Mouse (Mus musculus): ENCODE results near the gene Prrt1. TPM values are rescaled to one million over a fixed set of nuclear protein-coding genes. Genes with fewer than 3 reads are reported as not detected.

Gene Prrt1
- total RNA-seq, 4 experiments from 2014 or later, result 7.0 to 36.3 (median 20.6) TPM

DNA sequence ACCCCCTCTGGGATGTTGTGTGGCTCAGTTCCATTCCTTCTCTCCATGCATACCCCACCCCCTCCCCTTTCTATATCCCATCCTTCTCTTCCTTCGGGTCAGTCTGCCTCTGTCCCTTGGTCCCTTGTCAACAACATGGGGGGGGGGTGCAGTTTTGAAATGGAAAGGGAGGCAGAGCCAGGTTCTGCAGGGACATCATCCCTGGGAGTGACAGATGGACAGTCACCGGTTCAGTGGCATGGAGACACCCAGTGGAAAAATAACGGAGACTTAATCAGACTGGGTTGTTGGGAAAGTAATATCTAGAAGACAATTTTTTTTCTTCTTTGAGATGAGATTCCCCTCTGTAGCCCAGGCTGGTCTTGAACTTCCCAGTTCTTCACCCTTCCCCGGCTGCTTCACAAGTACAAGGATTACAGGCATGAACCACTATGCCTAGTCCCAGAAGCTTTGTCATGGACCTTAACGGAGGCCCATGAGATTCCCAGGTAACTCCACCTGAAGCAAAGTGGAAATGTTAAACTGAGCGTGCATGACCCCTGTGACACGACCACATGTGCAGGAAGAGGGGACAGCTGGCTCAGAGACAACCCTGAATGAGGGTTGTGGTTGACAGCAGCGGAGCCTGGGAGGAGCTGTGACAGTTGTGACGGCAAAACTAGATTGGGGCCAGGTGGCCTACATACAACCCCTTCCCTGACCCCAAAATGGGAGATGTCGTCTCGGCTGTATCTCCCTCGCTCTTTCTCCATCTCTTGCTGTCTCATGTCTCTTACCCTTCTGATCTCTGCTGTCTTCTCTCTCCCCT, 667 bp downstream of the Prrt1 start:
- no peak for DNase-seq

DNA sequence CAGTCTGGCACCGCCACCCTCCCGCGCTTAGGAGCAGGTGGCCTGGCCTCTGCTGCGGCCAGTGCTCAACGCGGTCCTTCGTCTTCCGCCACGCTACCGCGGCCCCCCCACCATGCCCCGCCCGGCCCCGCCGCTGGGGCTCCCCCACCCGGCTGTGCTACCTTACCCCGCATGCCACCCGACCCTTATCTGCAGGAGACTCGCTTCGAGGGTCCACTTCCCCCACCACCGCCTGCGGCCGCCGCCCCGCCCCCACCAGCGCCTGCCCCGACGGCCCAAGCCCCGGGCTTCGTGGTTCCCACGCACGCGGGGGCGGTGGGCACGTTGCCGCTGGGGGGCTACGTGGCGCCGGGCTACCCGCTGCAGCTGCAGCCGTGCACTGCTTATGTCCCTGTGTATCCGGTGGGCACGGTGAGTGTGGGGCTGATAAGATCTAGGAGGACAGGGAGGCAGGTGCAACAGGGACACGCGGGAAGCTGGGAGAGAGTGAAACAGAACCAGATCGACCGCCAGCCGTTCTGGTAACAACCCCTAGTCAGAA, 1.5 kb downstream of the Prrt1 start:
- DNase-seq, result no peak

DNA sequence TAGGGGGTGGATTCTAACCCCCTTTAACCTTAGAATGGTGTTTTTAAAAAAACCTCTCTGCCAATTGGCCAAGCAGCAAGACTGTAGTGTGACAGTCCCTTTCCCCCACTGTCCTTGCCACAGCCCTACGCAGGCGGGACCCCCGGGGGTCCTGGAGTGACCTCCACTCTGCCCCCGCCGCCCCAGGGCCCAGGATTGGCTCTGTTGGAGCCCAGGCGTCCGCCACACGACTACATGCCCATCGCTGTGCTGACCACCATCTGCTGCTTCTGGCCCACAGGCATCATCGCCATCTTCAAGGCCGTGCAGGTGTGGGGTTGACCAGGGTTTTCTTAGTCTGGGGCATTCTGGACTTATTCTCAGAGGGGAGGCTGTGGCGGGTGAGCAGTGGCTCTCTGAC, 2.3 kb downstream of the Prrt1 start:
- no peak for DNase-seq

DNA sequence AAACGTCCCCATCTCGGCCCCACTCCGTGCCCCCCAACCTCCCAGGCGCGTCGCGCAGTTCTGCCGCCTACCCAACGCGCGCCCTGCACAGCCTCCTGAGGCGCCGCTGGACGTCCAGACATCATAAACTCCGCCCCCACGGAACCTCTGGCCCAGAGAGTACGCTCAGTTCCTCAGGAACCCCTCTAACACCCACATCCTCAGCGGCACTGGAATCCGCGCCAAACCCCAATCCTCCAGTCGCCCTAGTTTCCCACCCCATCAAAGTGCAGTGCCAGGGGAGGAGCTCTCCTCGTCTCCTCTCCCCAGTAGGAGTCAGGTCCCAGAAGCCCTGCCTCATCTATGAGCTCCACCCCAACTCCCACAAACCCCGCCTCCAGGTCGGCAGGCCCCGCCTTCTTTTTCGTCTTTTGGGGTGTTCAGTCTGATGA, 2.9 kb downstream of the Prrt1 start:
- peak; percentile 83 for DNase-seq

DNA sequence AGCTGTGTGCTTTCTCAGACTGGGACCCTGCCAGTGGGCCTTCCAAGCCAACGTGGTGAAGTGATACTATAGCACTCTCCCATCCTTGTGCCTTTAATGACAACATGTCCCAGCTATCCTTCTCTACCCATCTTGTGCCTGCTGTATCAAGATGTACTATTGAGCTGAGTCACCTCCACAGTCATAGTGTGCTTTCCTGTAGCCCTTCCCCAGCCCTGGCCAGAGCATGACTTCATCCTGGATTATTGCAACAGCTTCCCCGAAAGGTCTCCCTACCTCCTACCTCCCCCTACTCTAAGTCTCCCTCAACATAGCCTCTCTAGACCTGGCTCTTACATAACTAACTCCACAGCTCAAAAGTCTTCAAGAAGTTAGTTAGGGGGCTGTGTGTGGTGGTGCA, 6.3 kb downstream of the Prrt1 start:
- no peak for DNase-seq

DNA sequence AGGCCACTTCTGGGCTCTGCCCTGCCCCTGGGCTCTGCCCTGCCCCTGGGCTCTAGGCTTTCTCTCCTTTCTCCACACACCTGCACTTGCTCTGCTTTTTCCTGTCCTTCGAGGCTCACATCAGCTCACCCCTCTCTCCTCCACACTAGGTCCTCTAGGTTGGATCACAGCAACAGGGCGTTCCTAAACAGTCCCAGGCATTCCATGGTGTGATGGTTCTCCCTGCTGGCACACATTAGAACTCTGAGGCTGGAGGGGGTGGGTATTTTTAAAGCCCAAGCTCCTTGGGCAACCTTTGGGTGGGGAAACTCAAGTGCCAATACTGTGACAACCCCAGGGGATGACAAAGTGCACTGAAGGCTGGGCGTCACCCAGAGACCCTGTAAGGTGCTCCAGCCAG, 8.1 kb downstream of the Prrt1 start:
- no peak for DNase-seq

DNA sequence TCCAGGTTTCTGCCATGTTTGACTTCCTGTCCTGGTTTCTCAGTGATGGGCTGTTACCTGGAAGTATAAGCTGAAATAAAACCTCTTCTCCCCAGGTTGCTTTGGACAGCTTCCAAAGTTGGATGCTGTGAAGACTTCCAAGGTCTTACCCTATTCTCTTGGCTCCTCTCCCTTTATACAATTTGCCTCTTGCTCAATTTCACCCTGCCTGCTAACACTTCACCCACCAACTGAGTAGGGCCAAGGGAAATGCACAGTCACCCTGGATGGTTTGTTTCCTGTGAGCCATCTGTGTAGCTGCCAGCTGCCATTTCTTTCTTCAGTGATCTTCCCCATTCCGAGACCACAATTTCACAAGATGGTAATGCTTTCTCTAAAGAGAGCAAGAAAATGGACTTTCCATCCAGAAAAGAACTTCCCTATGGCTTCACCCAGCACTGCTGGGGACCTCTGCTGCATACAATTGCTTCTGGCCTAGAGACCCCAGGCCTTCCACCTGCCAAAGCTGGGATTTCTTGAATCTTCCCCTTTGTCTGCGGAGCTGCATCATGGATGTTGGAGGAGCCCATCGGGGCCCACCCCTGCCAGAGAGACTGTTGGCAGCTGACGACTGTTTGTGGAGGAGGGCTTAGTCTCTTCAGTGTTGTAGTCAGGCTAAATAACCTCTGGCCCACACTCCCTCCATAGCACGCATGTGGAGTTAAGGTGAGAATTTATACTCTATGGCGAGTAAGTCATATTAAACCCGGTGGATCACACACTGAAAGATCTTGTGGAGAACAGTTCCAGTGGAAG, 10.3 kb downstream of the Prrt1 start:
- no peak for DNase-seq

DNA sequence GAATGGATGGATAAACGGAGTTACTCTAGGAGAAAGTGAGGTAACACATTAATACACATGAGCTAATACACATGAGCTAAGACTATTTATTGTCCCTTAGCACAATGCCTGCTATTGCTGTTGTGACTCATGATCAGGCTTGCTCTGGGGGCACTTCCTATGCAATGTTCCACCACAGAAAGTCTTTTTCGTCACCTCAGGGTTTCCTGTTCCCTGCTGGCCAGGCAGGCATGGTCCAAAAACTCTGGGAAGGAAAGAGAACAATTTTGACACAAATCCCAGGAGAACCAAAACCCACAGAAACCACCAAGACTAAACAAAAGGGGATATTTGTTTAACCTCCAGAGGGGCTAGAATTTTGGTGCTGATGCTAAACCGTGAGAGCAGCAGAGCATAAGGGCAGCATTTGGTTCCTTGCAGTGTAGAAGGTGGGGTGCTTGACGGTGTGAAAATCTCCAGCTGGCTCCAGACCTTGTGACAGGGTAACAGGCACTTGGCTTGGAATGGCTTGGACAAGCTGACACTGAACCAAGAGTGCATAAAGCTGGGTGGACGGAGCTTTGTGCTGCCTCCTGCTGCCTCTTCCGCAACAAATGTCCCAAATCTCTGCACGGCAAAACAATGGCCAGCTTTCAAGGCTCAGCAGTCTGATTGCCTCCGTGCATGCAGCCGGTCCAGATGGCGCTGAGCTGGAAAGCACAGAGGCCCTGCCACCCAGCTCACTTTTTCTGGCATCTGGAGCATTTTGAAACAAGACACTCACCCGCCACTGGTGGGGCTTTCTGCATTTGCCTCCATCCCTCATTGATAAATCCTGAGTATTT, 11.7 kb downstream of the Prrt1 start:
- no peak for DNase-seq

DNA sequence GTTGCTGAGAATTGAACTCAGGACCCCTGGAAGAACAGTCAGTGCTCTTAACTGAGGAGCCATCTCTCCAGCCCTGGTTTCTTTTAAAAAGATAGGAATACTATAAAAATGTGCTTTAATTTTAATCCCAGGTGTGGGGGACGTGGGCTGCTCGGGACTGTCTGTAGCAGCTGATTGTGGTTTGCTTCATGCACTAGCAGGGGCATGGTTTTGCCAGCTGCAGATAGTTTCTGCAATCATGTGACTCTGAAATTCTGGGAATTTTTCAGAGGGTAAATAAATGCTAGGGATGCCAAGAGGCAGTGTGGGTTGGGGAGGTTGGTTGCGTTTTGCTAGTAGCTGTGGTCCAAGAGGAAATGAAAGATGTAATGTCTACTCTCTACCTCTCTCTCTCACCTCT, 12.6 kb downstream of the Prrt1 start:
- DNase-seq, result no peak

DNA sequence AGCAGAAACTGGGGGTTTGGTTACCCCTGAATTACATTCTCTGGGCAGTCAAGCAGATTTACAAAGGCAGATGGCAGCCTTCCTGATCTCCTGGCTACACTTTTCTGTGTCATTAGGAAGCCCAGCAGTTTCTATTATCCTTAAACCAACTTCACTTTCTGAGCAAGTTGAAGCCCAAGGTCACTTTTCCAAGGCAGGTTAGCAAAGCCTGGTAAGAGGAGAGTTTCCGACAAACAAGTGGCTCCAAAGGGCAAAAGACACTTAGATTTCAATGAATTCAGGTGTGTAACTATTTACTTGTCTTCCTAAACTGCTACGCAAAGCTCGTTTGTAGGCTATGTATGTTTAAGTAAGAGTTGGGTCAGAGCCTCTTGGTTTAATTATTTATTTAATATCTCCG, 14.0 kb downstream of the Prrt1 start:
- no peak for DNase-seq

DNA sequence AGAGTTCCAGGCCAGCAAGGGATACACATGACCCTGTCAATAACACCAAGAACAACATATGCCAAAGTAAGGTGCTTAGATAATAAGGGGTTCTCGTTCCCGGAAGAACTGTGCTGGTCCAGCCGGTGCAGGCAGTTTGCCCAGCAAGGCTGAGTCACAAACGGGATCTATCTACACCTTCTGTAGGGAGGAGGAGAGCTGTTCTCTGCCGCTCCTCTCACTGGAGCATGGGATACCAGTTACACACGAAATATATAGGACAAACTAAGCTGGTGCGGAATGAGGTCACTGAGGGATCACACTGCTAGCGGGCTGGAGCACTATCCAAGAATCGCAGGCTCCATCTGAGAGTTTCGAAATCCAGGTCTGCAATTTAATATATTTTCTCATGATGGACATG, 14.6 kb downstream of the Prrt1 start:
- no peak for DNase-seq

DNA sequence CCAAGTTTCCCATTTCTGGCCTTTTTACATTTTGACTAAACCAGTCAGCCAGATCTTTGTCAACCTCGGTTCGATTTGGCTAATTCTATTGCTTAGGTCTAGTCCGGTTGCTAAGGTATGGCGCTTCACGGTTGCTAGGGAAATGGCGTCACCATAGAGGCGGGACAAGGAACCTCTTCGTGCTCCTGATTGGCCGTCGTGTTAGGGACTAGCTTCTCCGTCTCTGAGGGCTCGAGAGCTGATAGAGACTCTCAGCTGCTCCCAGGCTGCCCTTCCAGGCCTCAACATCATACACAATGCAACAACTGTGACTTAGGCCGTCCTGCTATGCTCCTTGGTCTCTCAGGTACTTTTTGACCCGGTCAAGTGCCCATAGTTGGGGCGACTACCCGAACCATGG, 15.3 kb downstream of the Prrt1 start, which contains the start of gene Fkbpl:
Gene Fkbpl, plus strand, starts transcription at position 157 of the 400 bp plus-strand sequence.
- peak; percentile 96 for DNase-seq

DNA sequence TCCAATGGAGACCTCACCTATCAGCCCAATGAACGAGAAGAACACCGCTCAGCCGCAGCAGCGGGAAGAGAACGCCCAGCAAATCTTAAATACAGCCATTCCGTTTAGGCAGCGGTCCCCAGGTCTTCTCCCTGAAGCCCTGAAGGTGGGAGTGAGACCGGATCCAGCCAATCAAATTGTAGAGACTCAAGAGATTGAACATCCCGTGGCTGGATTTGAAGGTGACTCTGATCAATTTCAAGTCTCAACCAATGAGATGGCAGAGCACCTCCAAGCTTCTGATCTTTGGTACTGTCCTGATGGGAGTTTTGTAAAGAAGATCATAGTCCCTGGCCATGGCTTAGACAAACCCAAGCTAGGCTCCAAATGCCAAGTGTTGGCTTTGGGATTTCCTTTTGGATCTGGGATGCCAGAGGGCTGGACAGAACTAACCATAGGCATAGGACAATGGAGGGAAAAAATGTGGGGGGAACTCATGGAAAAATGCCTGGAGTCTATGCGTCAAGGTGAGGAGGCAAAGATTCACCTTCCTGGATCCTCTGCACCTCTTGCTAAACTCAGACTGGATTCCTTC, 16.0 kb downstream of the Prrt1 start:
- no peak for DNase-seq

DNA sequence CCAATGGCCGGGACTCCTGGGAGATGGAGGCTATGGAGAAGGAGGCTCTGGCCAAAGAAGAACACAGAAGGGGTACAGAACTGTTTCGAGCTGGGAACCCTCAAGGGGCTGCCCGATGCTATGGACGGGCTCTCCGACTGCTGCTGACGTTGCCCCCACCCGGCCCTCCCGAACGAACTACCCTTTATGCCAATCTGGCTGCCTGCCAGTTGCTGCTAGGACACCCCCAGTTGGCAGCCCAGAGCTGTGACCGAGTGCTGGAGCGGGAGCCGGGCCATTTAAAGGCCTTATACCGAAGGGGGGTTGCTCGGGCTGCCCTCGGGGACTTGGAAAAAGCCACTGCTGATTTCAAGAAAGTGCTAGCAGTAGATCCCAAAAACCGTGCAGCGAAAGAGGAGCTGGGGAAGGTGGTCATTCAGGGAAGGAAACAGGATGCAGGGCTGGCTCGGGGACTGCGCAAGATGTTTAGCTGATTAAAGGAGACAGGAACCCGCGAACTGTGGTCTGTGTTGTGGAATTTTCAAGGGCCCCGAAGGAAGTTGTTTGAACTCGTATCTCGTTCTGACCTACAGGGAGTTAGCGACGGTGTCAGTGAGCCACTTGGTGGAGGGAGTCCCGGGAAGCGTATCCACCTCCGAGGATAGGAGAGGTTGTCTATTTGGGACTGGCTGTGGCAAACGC, 16.6 kb downstream of the Prrt1 start:
- DNase-seq, result no peak

DNA sequence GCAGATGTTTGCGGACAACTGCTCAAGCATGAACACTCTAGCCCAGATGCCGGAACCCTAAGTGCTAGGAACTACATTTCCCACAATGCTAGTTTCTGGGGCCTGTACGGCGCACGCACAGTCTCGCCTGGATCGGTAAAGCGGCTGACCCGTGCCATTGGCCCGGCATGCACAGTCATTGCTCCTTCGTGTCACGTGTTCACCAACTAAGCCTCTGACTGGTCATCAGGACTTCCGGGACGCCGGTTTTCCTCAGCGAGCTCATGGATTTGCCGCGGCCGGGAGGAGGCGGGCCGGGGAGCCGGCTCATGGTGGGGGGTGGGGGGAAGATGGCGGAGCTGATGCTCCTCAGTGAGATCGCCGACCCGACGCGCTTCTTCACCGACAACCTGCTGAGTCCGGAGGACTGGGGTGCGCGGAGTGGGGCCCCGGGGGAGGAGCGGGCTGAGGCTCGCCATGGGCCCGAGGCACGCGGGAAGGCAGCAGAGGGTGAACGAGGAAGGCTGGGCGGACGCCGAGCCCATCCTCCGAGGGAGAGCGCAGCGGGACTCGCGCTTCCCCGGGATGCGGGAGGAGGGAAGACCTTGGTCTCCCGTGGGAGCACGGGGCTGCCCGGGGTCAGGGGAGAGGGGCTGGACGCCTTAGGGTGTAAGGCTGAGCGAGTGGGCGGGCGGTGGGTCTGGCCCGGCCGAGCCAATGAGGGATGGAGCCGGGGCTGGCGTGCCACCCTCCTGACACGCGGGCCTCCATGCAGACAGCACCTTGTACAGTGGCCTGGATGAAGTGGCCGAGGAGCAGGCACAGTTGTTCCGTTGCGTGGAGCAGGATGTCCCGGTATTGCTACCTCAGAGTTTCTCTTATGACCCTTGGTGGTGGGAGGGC, 17.8 kb downstream of the Prrt1 start, which contains the start of gene Atf6b:
Gene Atf6b, plus strand, starts transcription at position 241 of the 882 bp plus-strand sequence.
- peak; percentile 98 for DNase-seq

DNA sequence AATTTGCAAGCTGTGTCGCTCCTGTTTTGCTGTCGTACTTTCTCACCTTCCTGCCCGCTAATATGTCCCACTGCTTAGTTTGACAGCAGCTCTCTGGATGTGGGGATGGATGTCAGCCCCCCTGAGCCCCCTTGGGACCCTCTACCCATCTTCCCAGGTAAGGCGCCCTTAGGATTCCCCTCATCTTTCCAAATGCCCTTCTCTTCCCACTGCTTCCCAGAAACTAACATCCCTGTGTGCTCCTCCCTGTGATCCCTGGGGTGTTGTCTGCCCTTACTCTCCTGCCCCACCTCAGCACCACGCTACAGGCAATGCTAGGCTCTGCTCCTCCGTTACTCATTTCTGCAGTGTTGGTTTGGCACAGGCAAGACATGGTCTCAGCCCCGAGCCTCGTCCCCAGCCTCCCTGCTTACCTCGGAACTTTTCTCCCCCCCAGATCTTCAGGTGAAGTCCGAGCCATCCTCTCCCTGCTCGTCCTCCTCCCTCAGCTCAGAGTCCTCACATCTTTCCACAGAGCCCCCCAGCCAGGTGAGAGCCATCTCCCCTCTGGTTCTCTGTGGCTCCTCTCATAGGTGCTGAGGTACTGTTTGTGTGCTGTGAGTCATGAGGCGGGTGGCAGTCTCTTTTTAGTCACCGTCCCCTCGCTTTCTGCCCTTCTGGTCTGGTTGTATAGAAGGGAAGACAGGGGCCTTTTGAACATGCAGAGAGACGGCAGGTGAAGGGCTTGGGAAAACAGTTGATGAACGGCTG, 19.0 kb downstream of the Prrt1 start:
- DNase-seq, result no peak

DNA sequence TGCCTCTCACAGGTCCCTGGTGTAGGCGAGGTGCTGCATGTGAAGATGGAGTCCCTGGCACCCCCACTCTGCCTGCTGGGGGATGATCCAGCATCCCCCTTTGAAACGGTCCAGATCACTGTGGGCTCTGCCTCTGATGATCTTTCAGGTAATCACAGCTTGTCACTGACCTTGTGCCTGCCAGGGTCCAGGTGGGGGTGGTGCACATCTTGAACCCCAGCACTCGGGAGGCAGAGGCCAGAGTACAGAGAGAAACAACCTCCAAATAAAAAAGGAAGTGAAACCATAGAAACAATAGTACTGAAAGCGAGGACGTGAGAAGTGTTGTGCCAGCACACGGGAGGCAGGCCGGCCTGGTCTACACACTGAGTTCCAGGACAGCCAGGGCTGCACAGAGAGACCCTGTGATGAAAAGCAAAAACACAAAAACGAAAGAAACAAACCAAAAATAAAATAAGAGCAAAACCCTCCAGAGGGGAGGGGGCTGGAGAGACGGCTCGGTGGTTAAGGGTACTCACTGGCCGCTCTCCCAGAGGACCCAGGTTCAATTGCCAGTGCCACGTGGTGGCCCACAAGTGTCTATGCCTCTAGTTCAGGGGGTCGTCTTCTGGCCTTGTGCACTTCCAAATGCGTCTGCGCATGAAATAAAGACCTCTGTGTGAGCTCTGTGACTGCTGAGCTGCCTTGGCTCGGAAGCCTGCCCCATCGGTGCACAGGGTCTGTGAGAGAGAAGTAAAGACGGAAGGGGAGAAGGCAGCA, 20.0 kb downstream of the Prrt1 start:
- DNase-seq, result no peak

DNA sequence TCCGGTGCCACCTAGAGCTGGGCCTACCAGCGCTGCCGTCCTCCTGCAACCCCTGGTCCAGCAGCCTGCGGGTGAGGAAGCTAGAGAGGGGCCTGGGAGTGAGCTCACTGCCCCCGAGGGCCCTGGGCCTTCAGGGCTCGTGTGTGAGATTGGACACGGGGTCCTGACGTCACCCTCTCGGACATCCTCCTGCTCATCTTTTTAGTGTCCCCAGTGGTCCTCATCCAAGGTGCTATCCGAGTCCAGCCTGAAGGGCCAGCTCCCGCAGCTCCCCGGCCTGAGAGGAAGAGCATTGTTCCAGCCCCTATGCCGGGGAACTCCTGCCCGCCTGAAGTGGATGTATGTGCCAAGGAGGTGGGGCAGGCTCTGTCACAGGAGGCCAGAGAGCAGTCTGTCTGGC, 21.4 kb downstream of the Prrt1 start:
- DNase-seq, result no peak

All from adrenal gland, adult 8-10 months (tissue).